In genomic region chr1:43162394-43162793, GRCm38 (mm10) we compare ENCODE assay signal across 14 mouse cellular contexts. TPM values are rescaled to one million over a fixed set of nuclear protein-coding genes. Genes with fewer than 3 reads are reported as not detected.
DNase-seq lines count a peak whose midpoint lies in the region; ATAC-seq lines count a peak whose summit lies in the region.
"Had no signal": no experiment of that assay in that cellular context is flagged by ENCODE, and none has a peak within 500 bp of the region (broad histone marks: within the 10 kb centered on the region; RNA-seq: fewer than 3 reads in every experiment).

No protein-coding gene starts in this region.

- 79% methylated on average over 3 of the region's 3 CpGs for WGBS in kidney, embryonic 14.5 days
- WGBS in embryonic facial prominence, embryonic 14.5 days, result 85% methylated on average over 3 of the region's 3 CpGs
- 96% methylated on average over 3 of the region's 3 CpGs for WGBS in midbrain, embryonic 15.5 days

- peak overlapping the region; percentile 67; the same call in 1 of the 2 replicates for H3K9ac ChIP-seq in kidney, embryonic 14.5 days (ENCODE audit: low read depth, low read length)
- H3K9ac ChIP-seq in embryonic facial prominence, embryonic 14.5 days (ENCODE audit: low read depth, low read length), result no peak overlapping the region
- H3K9ac ChIP-seq in midbrain, embryonic 15.5 days, result no peak overlapping the region
- H3K9ac ChIP-seq: liver, embryonic 15.5 days had no signal

- peak overlapping the region; percentile 62 for H3K4me2 ChIP-seq in kidney, embryonic 14.5 days (replicated peaks; ENCODE audit: low read depth, low read length)
- peak overlapping the region; percentile 84 for H3K4me2 ChIP-seq in embryonic facial prominence, embryonic 14.5 days (ENCODE audit: low read depth, low read length)
- H3K4me2 ChIP-seq in midbrain, embryonic 15.5 days, result peak overlapping the region; percentile 65

- H3K27ac ChIP-seq in kidney, embryonic 14.5 days (ENCODE audit: low read depth, low read length), result no peak overlapping the region
- H3K27ac ChIP-seq in embryonic facial prominence, embryonic 14.5 days (replicated peaks; ENCODE audit: low read depth, low read length), result no peak overlapping the region
- no peak overlapping the region for H3K27ac ChIP-seq in midbrain, embryonic 15.5 days
- H3K27ac ChIP-seq: liver, embryonic 15.5 days had no signal

- DNase-seq in kidney, adult 11 months, result no peak
- peak; percentile 62 for DNase-seq in NIH3T3 (ENCODE audit: low read depth)
- DNase-seq in embryonic facial prominence, embryonic 14.5 days (ENCODE audit: low spot score), result no peak
- no peak for DNase-seq in thymus, postnatal 4 days
- no peak for DNase-seq in thymus, postnatal 0 days (ENCODE audit: low spot score)
- DNase-seq: adrenal gland, adult 8-10 months; cerebellum, adult 18-20 months; gastrocnemius, postnatal 36 days; right cerebral cortex, postnatal 14 days; thymus, postnatal 14 days had no signal

- H3K27me3 ChIP-seq in kidney, embryonic 14.5 days (ENCODE audit: control insufficient read depth, insufficient read depth, low read length), result no peaks in the 10 kb centered on the region
- no peaks in the 10 kb centered on the region for H3K27me3 ChIP-seq in embryonic facial prominence, embryonic 14.5 days (replicated peaks; ENCODE audit: control insufficient read depth, insufficient read depth, low read length)
- no peaks in the 10 kb centered on the region for H3K27me3 ChIP-seq in midbrain, embryonic 15.5 days (replicated peaks)

- peaks cover 5% of the 10 kb centered on the region; the same call in 1 of the 2 replicates for H3K4me1 ChIP-seq in kidney, embryonic 14.5 days (ENCODE audit: control insufficient read depth, insufficient read depth, low read length)
- peaks cover 19% of the 10 kb centered on the region for H3K4me1 ChIP-seq in embryonic facial prominence, embryonic 14.5 days (ENCODE audit: control insufficient read depth, insufficient read depth, low read length)
- peaks cover 11% of the 10 kb centered on the region for H3K4me1 ChIP-seq in midbrain, embryonic 15.5 days
- H3K4me1 ChIP-seq: liver, embryonic 15.5 days had no signal

- H3K4me3 ChIP-seq in kidney, embryonic 14.5 days (ENCODE audit: low read length), result peak overlapping the region; percentile 56
- H3K4me3 ChIP-seq in embryonic facial prominence, embryonic 14.5 days (ENCODE audit: low read depth, low read length), result peak overlapping the region; percentile 75; the same call in 1 of the 2 replicates
- H3K4me3 ChIP-seq in midbrain, embryonic 15.5 days, result no peak overlapping the region

- H3K36me3 ChIP-seq in kidney, embryonic 14.5 days (ENCODE audit: control insufficient read depth, insufficient read depth, low read length), result no peaks in the 10 kb centered on the region
- H3K36me3 ChIP-seq in embryonic facial prominence, embryonic 14.5 days (ENCODE audit: control insufficient read depth, insufficient read depth, low read length), result no peaks in the 10 kb centered on the region
- no peaks in the 10 kb centered on the region for H3K36me3 ChIP-seq in midbrain, embryonic 15.5 days (replicated peaks)
- H3K36me3 ChIP-seq: G1E; liver, embryonic 15.5 days had no signal

- ATAC-seq in kidney, embryonic 14.5 days (ENCODE audit: low FRiP score, low TSS enrichment), result no peak
- no peak for ATAC-seq in embryonic facial prominence, embryonic 14.5 days (ENCODE audit: low read depth)
- no peak for ATAC-seq in midbrain, embryonic 15.5 days (replicated peaks)

- H3K9me3 ChIP-seq in kidney, embryonic 14.5 days (ENCODE audit: control insufficient read depth, low read length), result no peaks in the 10 kb centered on the region
- H3K9me3 ChIP-seq in embryonic facial prominence, embryonic 14.5 days (ENCODE audit: control insufficient read depth, low read length), result no peaks in the 10 kb centered on the region
- no peaks in the 10 kb centered on the region for H3K9me3 ChIP-seq in midbrain, embryonic 15.5 days
- H3K9me3 ChIP-seq: G1E; liver, embryonic 15.5 days had no signal

RNA-seq across cellular contexts. Expression of gene Fhl2, which starts 34.4 kb away (rescaled TPM):
- 74.1 and 87.6 TPM in 2 replicates for polyA plus RNA-seq in kidney, embryonic 14.5 days (2014; fragmentation: Nextera tagmentation; extraction: Ambion mirVana)
- polyA plus RNA-seq in embryonic facial prominence, embryonic 14.5 days (2014; fragmentation: Nextera tagmentation; extraction: Ambion mirVana), result 24.3 and 29.7 TPM in 2 replicates
- 24.7 and 25.7 TPM in 2 replicates for polyA plus RNA-seq in midbrain, embryonic 15.5 days (2015; fragmentation: Nextera tagmentation; extraction: Ambion mirVana)
- 5.3 and 6.0 TPM in 2 replicates for polyA plus RNA-seq in thymus, postnatal 0 days (2015; fragmentation: Nextera tagmentation; extraction: Ambion mirVana)
- polyA plus RNA-seq: G1E had no signal
